Mouse (Mus musculus) neural tube, embryonic 14.5 days (tissue): ENCODE measurements at regions not wholly inside any gene's neighbourhood (a gene's known extent, or its start where the extent isn't known, plus 50 kb on each side); places are given as distances from the start of the nearest gene placed in this dataset. TPM values are rescaled to one million over a fixed set of nuclear protein-coding genes. Genes with fewer than 3 reads are reported as not detected.

Experiments
- ATAC-seq: fragments of 200-750 bp; cut with Nextera tagmentation; 2 replicates; pipeline ENCODE4 v1.8.0; 2017; ENCODE audit warnings: low read depth, mild to moderate bottlenecking, moderate TSS enrichment, moderate library complexity
- H3K27ac ChIP-seq: fragments of 300-500 bp; sonication (generic); 2 replicates; pipeline ENCODE4 v1.5.1; 2014; ENCODE audit warnings: low read depth, mild to moderate bottlenecking, control low read depth, low read length, moderate library complexity, mixed read lengths
- H3K27me3 ChIP-seq: fragments of 300-500 bp; sonication (generic); 2 replicates; pipeline ENCODE4 v1.6.1; 2014; ENCODE audit warnings: low read length; ENCODE audit not compliant: control insufficient read depth, insufficient read depth
- H3K36me3 ChIP-seq: fragments of 300-500 bp; sonication (generic); 2 replicates; pipeline ENCODE4 v1.6.1; 2014; ENCODE audit warnings: low read length, mixed read lengths; ENCODE audit not compliant: control insufficient read depth, insufficient read depth
- H3K4me1 ChIP-seq: fragments of 300-500 bp; sonication (generic); 2 replicates; pipeline ENCODE4 v1.6.1; 2014; ENCODE audit warnings: low read length; ENCODE audit not compliant: control insufficient read depth, insufficient read depth
- H3K4me2 ChIP-seq: fragments of 300-500 bp; sonication (generic); 2 replicates; pipeline ENCODE4 v1.6.1; 2014; ENCODE audit warnings: mild to moderate bottlenecking, low read depth, low read length, control low read depth
- H3K4me3 ChIP-seq: fragments of 300-500 bp; sonication (generic); 2 replicates; pipeline ENCODE4 v1.5.1; 2014; ENCODE audit warnings: low read depth, low read length, control low read depth, mixed read lengths
- H3K9ac ChIP-seq: fragments of 300-500 bp; sonication (generic); replicated peaks from 2 replicates; pipeline ENCODE4 v1.6.1; 2014; ENCODE audit warnings: low read depth, mild to moderate bottlenecking, control low read depth, low read length, mixed read lengths
- H3K9me3 ChIP-seq: fragments of 300-500 bp; sonication (generic); 2 replicates; pipeline ENCODE4 v1.6.1; 2016; ENCODE audit warnings: low read length; ENCODE audit not compliant: control insufficient read depth
- WGBS: fragments of 180-500 bp; shearing (Covaris S2); extraction: QIAGEN DNeasy Blood & Tissue Kit; methylation state at CpG from one replicate; pipeline ENCODE4 v1.1.7; 2014; 5-methylcytosine and 5-hydroxymethylcytosine counted together
- microRNA-seq: library from miRNA; unstranded; fragments of <30 nt; microRNA quantifications from one replicate; pipeline ENCODE4, GENCODE M21; 2016

GRCm38 (mm10) chr13:7093072-7093649 lies 444.6 kb upstream of the Pfkp start:
- peak; percentile 51; the same call in 1 of the 2 replicates for ATAC-seq
- no peaks in the 10 kb centered on the region for H3K36me3 ChIP-seq
- H3K4me2 ChIP-seq: no peak overlapping the region
- no peak overlapping the region for H3K9ac ChIP-seq
- H3K9me3 ChIP-seq: no peaks in the 10 kb centered on the region
- 69% methylated on average over 11 of the region's 11 CpGs for WGBS
- no peak overlapping the region for H3K27ac ChIP-seq
- no peaks in the 10 kb centered on the region for H3K27me3 ChIP-seq
- H3K4me3 ChIP-seq: no peak overlapping the region
- H3K4me1 ChIP-seq: no peaks in the 10 kb centered on the region

GRCm38 (mm10) chr13:7090916-7091315 lies 442.3 kb upstream of the Pfkp start:
- Histone ChIP-seq H3K4me2 (no peak overlapping the region), H3K9me3 (no peaks in the 10 kb centered on the region), H3K27me3 (no peaks in the 10 kb centered on the region), H3K36me3 (no peaks in the 10 kb centered on the region), H3K9ac (no peak overlapping the region), H3K27ac (no peak overlapping the region), H3K4me3 (no peak overlapping the region), H3K4me1 (no peaks in the 10 kb centered on the region)
- WGBS: 84% methylated on average over 2 of the region's 2 CpGs
- no peak for ATAC-seq

GRCm38 (mm10) chr13:7066211-7066610 lies 417.6 kb upstream of the Pfkp start:
- Histone ChIP-seq H3K9me3 (no peaks in the 10 kb centered on the region), H3K4me2 (no peak overlapping the region), H3K27ac (no peak overlapping the region), H3K9ac (no peak overlapping the region), H3K27me3 (no peaks in the 10 kb centered on the region), H3K4me1 (no peaks in the 10 kb centered on the region), H3K36me3 (no peaks in the 10 kb centered on the region), H3K4me3 (no peak overlapping the region)
- WGBS: 46% methylated on average over 3 of the region's 3 CpGs
- ATAC-seq: peak; percentile 85; the same call in 1 of the 2 replicates

GRCm38 (mm10) chr13:7063717-7064116 lies 415.1 kb upstream of the Pfkp start:
- no peak overlapping the region for H3K9ac ChIP-seq

GRCm38 (mm10) chr13:7057545-7057944 lies 409.0 kb upstream of the Pfkp start:
- no peaks in the 10 kb centered on the region for H3K36me3 ChIP-seq
- no peaks in the 10 kb centered on the region for H3K9me3 ChIP-seq
- peak; percentile 90 for ATAC-seq
- H3K4me1 ChIP-seq: no peaks in the 10 kb centered on the region
- no peak overlapping the region for H3K4me3 ChIP-seq
- WGBS: 53% methylated on average over 8 of the region's 8 CpGs
- no peak overlapping the region for H3K27ac ChIP-seq
- no peak overlapping the region for H3K9ac ChIP-seq
- H3K4me2 ChIP-seq: no peak overlapping the region
- no peaks in the 10 kb centered on the region for H3K27me3 ChIP-seq

More at GRCm38 (mm10) chr13:7063717-7064116, 415.1 kb upstream of the Pfkp start:
- WGBS: 84% methylated on average over 3 of the region's 3 CpGs
- H3K4me1 ChIP-seq: no peaks in the 10 kb centered on the region
- no peak overlapping the region for H3K4me3 ChIP-seq
- H3K9me3 ChIP-seq: no peaks in the 10 kb centered on the region
- H3K36me3 ChIP-seq: no peaks in the 10 kb centered on the region
- ATAC-seq: no peak
- H3K27me3 ChIP-seq: no peaks in the 10 kb centered on the region
- no peak overlapping the region for H3K4me2 ChIP-seq
- H3K27ac ChIP-seq: no peak overlapping the region

Small RNA genes in the stretch of these regions (microRNA-seq; reads per million reads assigned to microRNA genes)
- not detected for gene Gm22689
